Mouse (Mus musculus) cerebellum, adult 11 months (tissue): ENCODE measurements around the gene Arpc1b.

Experiments used
- DNase-seq: peaks from one replicate; pipeline ENCODE4 v3.0.0; 2022

Arpc1b gene

GRCm38 (mm10) chr5:145165184-145165583 is 51.2 kb downstream of the Arpc1b start:
- peak; percentile 11 for DNase-seq

- peak; percentile 98 for DNase-seq
Measured at GRCm38 (mm10) chr5:145166536-145167305, 52.7 kb downstream of the Arpc1b start, which contains the start of the genes Ptcd1 and Cpsf4. Gene Ptcd1 (minus strand): TSS chr5:145167108. Gene Cpsf4 (plus strand): TSS chr5:145167213.

GRCm38 (mm10) chr5:145167306-145167661 is 53.3 kb downstream of the Arpc1b start:
- DNase-seq = no peak

- DNase-seq = no peak
Measured at GRCm38 (mm10) chr5:145178461-145178980, 64.5 kb downstream of the Arpc1b start.
